Mouse (Mus musculus) hindlimb bud, embryonic 11.5 days (tissue): Measurements from ENCODE around the gene Zmpste24.
"Not testable (repeated sequence)": the region's sequence is repeated elsewhere in the genome, so short reads cannot be mapped to it uniquely, and the experiment has no call there.

Experiments used
- DNase-seq: peaks from one replicate; pipeline ENCODE4 v3.0.0-alpha.2; 2012; ENCODE audit warnings: low read depth, low spot score; ENCODE audit errors: extremely low spot score

Gene Zmpste24

DNA sequence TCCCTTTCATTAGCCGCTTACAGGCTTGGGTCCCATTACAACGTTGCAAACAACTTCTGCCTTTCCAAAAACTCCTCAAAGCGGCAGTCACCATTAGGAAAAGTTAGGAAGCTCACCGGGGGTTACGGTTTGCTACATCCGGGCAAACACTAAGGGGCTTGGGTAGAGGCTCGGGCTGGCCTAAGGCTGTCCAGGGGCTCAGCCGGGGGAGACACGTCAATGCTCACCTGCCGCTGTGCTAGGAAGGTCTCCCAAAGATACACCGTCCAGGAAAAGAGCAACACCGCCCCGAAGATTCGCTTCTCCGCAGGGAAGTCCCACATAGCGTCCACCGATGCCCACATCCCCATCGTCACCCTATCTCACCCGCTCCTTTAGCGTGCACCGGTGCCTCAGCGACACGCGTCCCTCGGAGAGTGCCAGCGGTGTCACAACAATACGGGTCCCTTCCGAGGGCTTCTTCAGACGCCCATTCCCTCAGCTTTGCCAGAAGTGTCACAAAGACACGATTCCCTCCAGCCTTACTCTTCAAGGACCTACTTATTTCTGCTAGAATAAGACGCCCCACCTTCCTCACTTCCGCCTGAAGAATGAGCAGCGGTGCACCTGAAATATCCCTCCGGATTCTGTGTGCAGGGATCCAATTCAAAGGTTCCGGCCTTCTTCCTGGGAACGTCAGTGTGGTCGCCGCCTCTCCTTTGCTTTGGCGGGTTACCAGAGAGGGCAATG, at the start of gene Zmpste24:
TSS of gene Zmpste24 (minus strand) at position 592 of the 729 bp plus-strand sequence.
- DNase-seq = peak; percentile 93

DNA sequence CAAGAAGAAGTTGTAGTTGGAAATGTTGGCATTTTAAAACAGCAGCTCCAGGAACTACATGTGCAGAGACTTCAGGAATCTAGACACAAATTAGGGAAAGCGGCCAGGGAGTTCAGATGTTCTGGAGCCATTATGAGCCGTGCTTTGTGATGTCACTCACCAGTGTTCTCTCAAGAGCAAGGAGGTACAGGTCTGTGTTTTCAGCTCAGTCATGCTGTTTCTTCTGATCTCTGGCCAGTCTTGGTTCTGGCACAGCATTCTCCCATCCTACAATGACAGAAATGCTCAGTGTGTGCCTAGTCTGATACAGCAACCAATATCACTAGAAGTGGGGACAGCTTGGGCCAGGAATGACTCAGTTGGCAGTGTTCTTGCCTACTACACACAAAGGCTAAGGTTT, 11.1 kb upstream of the Zmpste24 start, which contains the start of gene Tmco2:
TSS of gene Tmco2 (minus strand) at position 101 of the 400 bp plus-strand sequence.
- DNase-seq = no peak

DNA sequence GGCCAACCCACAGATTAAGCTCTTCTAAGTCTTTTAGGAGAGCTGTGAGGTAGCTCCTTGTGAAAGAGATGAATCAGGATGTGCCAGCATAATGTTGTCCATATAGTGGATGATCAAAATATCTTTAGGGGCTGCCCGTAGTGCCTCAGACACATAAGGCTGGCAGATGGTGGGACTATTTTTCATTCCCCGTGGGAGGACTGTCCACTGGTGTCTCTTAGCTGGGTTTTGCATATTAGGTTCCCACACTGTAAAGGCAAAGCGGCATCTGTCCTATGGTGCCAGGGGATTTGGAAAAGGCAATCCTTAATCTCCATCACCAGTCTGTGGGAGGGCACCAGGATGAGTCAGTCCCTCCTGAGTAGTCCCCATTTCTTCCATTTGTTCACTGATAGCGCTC, 5.3 kb upstream of the Zmpste24 start:
- no peak for DNase-seq

DNA sequence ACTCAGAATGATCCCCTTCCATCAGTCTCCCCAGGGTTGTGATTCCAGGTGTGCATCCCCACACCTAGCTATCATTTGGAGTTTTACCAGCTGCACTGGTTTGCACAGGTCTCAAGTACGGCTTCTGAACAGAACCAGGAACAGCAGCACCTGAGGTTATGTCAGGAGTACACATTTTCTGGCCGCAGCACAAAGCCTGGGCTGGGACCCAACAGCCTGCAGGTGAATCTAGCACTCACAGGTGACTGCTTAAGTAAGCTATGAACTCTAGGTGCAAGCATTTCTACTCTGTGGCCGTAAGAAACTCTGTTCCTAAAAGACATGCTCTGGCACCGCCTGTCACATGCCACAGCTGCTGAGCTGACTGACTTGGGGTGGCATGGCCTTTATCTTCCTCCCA, 7.8 kb downstream of the Zmpste24 start:
- no peak for DNase-seq

DNA sequence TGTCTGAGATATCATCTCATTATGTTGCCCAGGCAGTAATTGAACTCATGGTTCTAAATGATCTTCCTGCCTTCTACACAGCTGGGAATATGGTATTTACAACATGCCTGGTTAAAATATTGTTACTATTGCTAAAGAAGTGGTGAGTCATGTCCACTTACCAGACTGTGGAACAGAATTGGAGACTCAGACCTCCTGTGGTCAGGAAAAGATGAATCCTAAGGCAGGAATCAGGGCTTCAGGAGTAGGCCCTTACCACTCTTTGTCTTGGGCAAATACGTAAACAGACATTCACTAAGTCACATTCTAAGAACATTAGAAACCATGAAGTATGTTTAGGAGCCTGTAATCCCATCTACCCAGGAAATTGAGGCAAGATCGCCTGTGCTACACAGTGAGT, 9.3 kb downstream of the Zmpste24 start:
- no peak for DNase-seq

DNA sequence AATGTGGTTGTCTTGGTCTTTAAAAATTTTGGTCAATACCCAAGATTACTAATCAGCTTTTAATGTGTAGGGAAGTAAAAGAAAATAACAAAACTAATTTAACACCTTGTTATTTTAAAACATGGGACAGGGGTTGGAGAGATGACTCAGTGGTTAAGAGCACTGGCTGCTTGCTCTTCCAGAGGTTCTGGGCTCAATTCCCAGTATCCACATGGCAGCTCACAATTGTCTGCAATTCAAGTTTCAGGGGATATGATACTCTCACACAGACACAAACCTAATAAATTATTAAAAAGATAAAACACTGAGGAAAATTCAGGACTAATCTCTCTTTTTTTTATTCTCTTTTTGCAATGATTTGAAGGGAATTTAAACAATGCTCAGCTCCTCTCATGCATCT, 13.5 kb downstream of the Zmpste24 start:
- DNase-seq = no peak

DNA sequence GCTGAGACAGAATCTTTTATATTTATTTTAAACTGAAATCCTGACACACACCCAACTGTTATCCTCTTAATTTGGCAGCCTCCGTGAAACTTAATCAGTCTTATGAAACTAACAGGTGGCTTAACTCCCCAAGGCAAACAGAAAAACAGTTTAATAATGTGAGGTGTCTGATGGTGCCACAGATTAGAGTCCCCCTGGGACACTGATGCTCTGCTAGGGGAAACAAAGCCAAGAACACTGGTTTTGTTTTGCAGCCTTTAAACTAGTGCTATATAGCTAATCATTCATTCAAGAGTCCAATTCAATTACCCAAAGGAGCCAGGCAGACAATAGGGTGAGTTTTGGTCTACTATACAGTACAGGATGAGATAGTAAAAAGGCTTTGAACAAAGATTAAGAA, 17.6 kb downstream of the Zmpste24 start:
- no peak for DNase-seq

DNA sequence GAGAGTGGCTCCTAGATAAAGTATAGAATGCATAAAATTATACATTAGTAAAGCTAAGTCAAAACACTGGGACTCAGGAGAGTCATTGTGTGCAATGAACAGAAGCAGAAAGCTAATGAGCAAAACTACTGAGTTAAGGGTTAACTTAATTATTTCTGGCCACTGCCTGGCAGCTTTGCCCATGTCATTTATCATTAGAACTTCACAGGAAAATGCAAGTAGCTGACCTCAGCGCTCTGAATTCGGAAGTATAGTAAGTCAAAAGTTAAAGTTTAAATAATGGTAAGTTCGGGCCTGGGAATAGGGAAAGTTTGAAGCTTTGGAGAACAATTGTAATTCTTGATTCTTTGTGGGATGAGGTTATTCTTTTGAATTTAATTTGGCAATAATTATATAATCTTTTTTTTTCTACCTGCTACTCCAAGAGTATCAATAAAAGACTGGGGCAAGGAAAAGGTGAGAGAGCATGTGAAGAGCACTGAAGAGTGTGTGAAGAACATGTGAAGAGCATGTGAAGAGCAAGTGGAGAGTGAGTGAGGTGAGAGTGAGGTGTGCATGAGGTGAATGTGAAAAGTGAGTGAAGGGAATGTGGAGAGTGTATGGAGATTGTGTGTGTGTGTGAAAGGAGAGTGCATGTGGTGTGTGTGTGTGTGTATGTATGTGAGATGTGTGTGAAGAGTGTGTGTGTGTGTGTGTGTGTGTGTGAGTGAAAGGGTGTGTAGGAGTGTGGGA, 20.0 kb downstream of the Zmpste24 start:
- no peak for DNase-seq

DNA sequence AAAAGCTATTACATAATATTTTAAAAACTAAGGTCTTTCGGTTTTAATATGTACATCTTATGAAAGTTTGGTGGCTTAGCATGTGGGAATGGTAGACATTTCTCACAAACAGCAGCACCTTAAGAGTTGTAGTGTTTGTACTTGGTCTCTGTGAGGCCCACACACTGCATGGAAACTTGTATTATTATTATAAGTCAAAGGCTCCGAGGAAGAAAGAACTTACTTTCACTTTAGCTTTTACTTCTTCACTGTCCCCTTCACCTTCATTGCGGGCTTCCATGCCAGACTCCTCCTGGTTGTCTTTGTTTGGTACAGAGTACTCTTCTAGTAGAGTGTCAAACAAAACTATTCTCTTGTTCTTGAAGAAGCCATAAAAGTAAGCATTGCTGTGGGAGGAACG, 23.8 kb downstream of the Zmpste24 start:
- no peak for DNase-seq

DNA sequence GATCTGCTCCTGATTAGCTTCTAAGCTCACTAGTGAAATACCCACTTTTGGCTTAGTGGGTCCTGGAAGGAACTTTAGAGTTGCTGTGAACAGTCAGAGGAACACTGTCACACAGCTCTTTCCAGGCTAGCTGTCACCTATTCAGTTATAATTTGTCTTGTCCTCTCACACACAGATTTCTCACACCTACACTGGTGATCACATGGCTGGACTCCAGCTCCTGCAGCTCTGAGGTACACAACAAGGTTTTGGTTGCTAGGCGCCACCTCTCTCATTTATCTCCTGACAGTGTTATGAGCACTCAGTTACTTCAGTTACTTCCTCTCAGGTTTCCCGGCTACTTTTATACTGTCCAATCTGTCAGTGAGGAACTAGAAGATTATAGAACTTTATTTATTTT, 32.7 kb downstream of the Zmpste24 start:
- no peak for DNase-seq

DNA sequence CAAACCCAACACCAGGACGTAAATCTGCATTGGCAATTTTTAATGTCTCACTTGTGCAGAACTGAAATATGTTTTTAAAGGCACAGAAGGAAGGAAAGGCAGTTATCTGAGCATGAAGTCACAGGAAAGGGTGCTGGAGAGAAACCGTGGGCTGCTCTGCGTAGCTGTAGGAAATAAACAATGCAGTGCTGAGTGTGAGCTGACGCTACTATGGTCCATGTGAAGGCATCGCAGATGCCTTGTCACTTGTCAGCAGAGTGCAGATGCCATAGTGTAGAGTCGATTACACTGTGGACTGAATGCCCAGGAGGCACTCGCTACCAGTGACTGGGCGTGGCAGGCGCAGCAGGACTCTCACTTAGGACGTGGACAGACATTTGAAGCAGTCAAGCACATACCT, 38.8 kb downstream of the Zmpste24 start:
- DNase-seq = not testable (repeated sequence)

DNA sequence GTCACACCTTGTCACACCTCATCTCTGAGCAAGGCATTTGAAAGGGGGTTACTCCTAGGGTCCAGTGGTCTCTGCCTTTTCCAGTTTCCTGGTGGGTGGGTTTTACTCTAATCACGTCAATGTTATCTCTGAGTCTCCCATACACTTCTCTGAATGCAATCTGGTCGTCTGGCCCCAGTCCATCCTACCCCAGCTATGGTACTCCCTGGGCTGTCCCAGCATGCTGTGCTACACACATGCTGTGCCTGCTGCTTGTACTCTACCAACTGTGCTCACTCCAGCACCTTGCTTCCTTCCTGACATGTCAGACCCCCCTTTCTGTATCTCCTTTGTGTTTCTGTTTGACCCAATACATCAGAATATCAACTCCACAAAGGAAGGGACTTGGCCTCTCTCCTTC, 41.0 kb downstream of the Zmpste24 start:
- DNase-seq = no peak

DNA sequence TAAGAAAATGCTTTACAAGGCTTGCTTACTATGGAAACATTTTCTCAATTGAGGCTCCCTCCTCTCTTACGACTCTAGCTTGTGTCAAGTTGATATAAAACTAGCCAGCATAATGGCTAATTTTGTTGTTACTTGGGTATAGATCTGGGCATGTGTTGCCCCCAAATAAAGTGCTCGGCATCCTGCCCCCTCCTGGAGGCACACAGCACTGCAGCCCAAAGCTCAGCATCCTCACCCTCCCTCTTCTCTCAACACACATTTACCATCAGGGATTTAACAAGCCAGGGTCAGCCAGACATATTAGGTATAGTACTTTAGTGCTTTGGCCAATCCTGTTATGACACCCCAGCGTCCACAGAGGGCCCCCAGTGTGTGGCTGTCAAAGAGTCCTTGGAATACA, 41.7 kb downstream of the Zmpste24 start:
- DNase-seq = no peak

DNA sequence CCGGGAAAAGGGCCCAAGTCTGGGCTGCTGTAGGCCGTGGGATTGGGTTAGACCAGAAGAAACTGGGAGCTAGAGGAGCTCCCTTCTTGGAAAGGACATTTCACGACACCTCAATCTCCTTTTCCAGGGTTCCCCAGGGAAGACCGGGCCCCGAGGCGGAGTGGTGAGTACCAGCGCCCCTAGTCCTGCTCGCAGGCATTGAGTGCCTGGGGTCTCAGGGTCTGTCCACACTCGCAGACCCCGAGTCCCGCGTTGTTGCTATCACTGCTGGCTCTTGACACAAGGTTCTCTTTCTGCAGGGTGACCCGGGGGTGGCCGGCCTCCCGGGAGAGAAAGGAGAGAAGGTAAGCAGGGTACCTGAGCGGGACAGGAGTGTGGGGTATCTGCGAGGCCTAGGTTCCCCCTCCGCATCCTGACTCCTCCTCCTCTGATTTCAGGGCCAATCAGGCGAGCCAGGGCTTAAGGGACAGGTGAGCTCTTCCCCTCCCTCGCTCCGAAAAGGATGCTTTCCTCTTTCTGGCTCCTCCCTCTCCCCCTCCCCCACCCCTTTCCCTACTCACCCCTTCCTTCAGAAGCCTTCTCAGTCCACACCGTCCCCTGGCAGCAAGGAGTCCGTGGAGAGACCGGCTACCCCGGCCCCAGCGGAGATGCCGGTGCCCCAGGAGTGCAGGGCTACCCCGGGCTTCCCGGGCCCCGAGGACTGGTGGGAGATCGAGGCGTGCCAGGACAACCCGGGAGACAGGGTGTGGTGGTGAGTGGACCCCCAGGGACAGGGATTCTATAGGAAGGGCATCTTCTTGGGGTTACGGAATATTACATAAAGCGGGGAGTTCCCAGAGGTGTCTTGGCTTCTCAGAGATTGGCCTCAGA, 45.4 kb downstream of the Zmpste24 start:
- no peak for DNase-seq

DNA sequence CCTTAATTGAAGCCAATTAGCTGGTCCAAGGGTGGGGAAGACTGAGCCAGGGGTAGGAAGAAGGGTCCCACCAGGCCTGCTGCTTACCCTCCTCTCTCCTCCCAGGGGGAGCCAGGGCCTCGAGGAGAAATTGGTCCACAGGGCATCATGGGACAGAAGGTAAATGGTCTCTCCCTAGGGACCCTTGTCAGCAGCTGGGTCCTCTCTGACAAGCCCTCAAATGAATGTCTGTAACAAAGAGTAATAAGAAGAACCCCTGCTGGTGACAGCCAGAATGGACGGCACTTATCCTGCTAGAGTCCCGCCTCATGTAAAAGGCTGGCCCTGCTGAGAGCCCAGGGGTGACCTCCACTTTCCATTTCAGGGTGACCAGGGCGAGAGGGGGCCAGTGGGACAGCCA, 46.2 kb downstream of the Zmpste24 start:
- no peak for DNase-seq

DNA sequence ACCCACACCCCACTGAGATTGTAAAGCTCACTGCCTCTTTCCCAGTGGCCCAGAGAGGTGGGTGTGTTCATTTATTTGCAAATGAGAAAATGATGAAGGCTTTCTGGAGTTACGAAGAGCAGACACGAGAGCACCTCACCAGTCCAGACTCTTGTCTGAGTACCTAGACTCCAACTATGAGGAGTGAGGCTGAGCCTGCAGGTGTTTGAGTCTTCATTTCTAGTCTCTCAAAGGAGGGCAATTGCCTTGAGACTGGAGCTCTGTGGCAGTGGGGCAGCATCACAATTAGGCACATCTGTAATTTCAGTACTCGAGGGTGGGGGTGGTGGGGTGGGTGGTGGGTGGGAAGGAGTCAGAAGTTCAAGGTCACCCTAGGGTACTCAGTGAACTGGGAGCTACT, 55.1 kb downstream of the Zmpste24 start:
- DNase-seq = no peak

DNA sequence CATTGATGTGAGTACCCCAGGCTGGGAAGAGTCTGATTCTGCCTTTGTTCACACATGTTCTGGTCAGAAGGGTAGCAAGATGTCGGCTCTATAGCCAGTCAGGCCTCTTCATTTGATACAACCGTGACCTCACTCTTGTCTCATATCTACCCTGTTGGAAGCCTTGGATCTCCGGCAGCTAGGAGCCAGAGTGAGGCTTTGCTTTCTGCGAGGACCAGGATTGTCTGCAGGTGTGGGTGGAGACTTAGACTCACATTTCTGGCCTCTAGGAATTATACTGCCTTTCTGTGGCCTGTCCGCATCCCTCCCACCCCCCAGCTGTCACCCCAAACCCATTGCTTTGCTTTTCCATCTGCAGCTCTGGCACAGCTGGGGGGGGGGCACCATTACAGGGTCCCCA, 55.6 kb downstream of the Zmpste24 start:
- DNase-seq = no peak

DNA sequence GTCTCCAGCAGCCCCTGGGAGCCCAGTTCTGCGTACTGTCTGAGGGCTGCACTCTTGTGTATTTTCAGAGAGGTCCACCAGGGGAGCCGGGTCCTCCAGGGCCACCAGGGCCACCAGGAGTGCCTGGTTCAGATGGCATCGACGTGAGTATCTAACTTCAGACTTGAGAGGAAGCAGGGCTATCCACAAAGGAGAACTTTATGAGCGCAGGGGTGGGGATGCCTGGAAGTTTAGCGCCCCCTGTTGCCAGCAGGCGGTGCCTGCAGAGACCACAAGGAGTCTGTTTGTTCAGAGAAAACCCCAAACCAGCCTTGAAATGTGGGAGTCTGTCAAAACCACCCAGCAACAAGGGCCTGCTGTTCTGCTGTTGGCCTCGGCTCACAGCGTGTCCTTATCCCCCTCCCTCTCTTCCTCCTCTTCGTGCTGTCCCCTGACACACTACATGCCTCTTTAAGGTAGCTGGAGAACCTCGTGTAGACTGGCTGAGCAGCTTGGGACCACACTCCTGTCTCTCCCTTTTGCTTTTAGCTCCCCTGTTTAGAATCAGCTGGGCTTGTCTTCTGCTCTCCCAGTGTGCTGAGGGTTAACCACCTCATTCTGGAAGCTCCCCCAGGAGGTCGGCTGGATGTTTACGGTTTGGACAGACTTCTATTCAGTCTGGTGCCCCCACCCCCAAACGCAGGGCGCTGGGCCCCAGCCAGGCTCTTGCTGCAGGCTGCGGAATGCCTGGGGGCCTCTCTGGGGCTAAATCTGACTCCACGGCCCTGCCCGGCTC, 57.0 kb downstream of the Zmpste24 start:
- peak; percentile 53 for DNase-seq

DNA sequence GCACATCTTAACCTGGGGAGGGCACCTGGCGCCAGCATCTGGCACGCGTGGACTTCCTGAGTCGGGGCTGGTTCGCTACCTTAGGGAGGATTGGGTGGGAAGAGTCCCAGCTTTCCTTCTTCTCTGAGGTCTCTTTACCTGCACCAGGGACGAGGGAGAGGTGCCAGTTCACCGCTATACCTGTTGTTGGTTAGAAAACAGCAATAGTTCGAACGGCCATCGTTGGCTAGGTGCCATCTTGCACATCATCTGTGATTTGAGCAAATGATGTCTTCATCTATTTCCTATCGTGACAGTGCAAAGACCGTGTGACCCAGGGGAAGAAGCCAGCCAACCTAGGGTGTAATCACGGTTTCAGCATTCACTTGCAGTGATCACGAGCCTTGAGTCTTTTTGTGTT, 57.7 kb downstream of the Zmpste24 start:
- no peak for DNase-seq

DNA sequence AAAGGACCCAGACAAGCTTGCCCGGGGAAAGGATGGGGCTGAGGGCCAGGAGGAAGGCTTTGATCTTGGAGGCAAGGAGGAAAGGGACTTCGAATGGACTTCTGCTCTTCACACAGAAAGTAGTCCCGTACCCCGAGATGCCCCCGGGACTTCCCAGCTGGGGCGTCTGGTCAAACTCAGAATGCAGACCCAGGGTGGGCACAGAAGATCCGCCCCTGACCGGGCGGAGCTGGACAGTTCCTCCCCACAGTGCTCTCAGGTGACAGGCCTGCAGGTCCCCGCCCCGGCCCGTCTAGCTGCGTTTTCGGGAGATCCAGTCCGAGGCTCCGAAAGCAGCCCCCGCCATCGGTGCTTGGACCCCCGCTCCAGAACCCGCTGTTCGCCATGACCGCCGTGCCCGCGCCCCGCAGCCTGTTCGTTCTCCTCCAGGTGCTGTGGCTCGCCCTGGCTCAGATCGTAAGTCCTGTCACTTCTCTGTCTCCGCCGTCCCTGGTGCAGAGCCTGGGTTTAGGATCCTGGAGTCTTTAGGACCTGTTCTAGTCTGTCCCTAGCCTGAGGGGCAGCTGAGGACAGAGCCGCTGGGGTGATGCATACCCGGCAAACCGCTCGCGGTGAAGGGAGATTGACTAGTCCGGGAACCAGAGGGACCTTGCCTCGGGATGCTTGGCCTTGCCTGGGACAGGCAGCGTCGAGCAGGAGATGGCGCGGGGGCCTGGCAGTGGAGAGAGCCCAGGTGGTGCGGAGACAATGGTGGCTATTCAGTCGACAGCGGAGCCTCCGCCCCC, 58.5 kb downstream of the Zmpste24 start, which contains the start of gene Col9a2:
TSS of gene Col9a2 (plus strand) at position 55 of the 785 bp plus-strand sequence.
- DNase-seq = no peak
